ENCODE assay signal across 7 mouse cellular contexts in genomic region chr11:21371122-21371806, GRCm38 (mm10). TPM values are rescaled to one million over a fixed set of nuclear protein-coding genes. Genes with fewer than 3 reads are reported as not detected.
DNase-seq lines count a peak whose midpoint lies in the region; ATAC-seq lines count a peak whose summit lies in the region.

Gene Ugp2 (minus strand): TSS chr11:21371201.

- peak; percentile 98 for ATAC-seq in common myeloid progenitor, adult 5-6 weeks (replicated peaks; ENCODE audit: low read depth, poor library complexity, severe bottlenecking)
- ATAC-seq in inflammation-experienced regulatory T-cells, adult 6 months = peak; percentile 99
- peak; percentile 100 for ATAC-seq in megakaryocyte-erythroid progenitor cell, adult 5-6 weeks (replicated peaks; ENCODE audit: low FRiP score, low TSS enrichment, poor library complexity, severe bottlenecking)

- intact Hi-C loops in gastrocnemius, postnatal 14 days (cut with DNase I; ENCODE audit: low total_unique reads) = no loop called here
- intact Hi-C loops in left cerebral cortex, postnatal 10 days (cut with DNase I) = loop anchor here (5.0 kb wide), 1 partner anchor 61 kb away; no protein-coding TSS in a partner anchor

- DNase-seq in adipocyte (ENCODE audit: low spot score) = peak; percentile 96
- peak; percentile 98 for DNase-seq in gastrocnemius, postnatal 14 days
- DNase-seq in left cerebral cortex, postnatal 10 days (ENCODE audit: extremely low spot score in 1 of 2, low spot score in 2 of 2) = peak; percentile 97 to 98
- DNase-seq in right cerebral cortex, postnatal 4 days = peak; percentile 99

RNA-seq across cellular contexts. Expression of gene Ugp2, which starts in this region (rescaled TPM):
- 37.9 and 43.3 TPM in 2 replicates for total RNA-seq in common myeloid progenitor, adult 5-6 weeks (2017)
- total RNA-seq in gastrocnemius, postnatal 14 days (2021) = 100 to 1,000 TPM; 264 to 284 TPM
- polyA plus RNA-seq in inflammation-experienced regulatory T-cells, adult 6 months (2017; shearing (Covaris generic)) = 10 to 100 TPM; 35.8 to 49.2 (median 36.8) TPM
- 10 to 100 TPM; 68.8 to 69.9 TPM for total RNA-seq in left cerebral cortex, postnatal 10 days (2021)
- total RNA-seq in megakaryocyte-erythroid progenitor cell, adult 5-6 weeks (2014; fragmentation: Nextera tagmentation) = 13.8 and 24.6 TPM in 2 replicates
- total RNA-seq in megakaryocyte-erythroid progenitor cell, adult 5-6 weeks (2017) = 14.1 and 25.9 TPM in 2 replicates

Comparison
In these comparisons a context has a peak if more than half of its experiments do, and no peak if none do; other contexts are left out.
1. Peak in every context shown above with its lines: DNase-seq and ATAC-seq.